Mouse (Mus musculus) small intestine, adult 2 months (tissue): Measurements from ENCODE around the gene Olfr279. TPM values are rescaled to one million over a fixed set of nuclear protein-coding genes. Genes with fewer than 3 reads are reported as not detected.

Experiments
- H3K27ac ChIP-seq: fragments of 200-500 bp; 2 replicates; pipeline ENCODE4 v1.5.1; 2012; ENCODE audit warnings: low read depth, low read length, control low read depth, inconsistent platforms; ENCODE audit not compliant: insufficient read depth
- H3K27me3 ChIP-seq: fragments of 200-500 bp; 2 replicates; pipeline ENCODE4 v1.6.1; 2012; ENCODE audit warnings: mild to moderate bottlenecking, moderate library complexity, low read length, inconsistent platforms; ENCODE audit not compliant: control insufficient read depth, insufficient read depth
- H3K36me3 ChIP-seq: fragments of 200-500 bp; 2 replicates; pipeline ENCODE4 v1.6.1; 2012; ENCODE audit warnings: mild to moderate bottlenecking, low read length, control low read depth, inconsistent platforms; ENCODE audit not compliant: control insufficient read depth, insufficient read depth
- H3K4me1 ChIP-seq: fragments of 200-500 bp; 2 replicates; pipeline ENCODE4 v1.6.1; 2012; ENCODE audit warnings: low read length, inconsistent platforms, mixed read lengths; ENCODE audit not compliant: control insufficient read depth, insufficient read depth, insufficient read length
- H3K4me3 ChIP-seq: fragments of 200-500 bp; 2 replicates; pipeline ENCODE4 v1.5.1; 2012; ENCODE audit warnings: low read depth, mild to moderate bottlenecking, control low read depth, inconsistent platforms, low read length, moderate library complexity
- CTCF ChIP-seq: fragments of 200-500 bp; IDR thresholded peaks from 2 replicates; pipeline ENCODE4 v1.5.1; 2012; ENCODE audit warnings: low read depth, mild to moderate bottlenecking, control low read depth, inconsistent platforms, low read length, moderate library complexity, mixed read lengths; ENCODE audit not compliant: insufficient replicate concordance, insufficient read length; ENCODE audit errors: extremely low read depth
- POLR2A ChIP-seq: fragments of 200-500 bp; IDR thresholded peaks from 2 replicates; pipeline ENCODE4 v1.6.1; 2012; ENCODE audit warnings: low read depth, mild to moderate bottlenecking, control low read depth, inconsistent platforms, low read length, moderate library complexity
- WGBS: fragments of 180-500 bp; shearing (Covaris S2); methylation state at CpG from one replicate; pipeline ENCODE4 v1.1.7; 2018; 5-methylcytosine and 5-hydroxymethylcytosine counted together
- polyA plus RNA-seq: library from polyadenylated mRNA; depleted of rRNA; stranded (reverse); fragments of >200 nt; gene quantifications from 2 replicates; pipeline ENCODE4 v1.2.3, GENCODE M21; 2012; rRNA removed

Olfr279 gene
- not detected in 2 replicates for polyA plus RNA-seq

GRCm38 (mm10) chr15:98492102-98492501 lies at the start of gene Olfr279:
Olfr279 (plus strand) TSS chr15:98492402.
- TF ChIP-seq POLR2A, result no peak
- TF ChIP-seq CTCF, result no peak
- H3K36me3 ChIP-seq, result no peaks in the 10 kb centered on the region
- no peak within 1 kb of the TSS for H3K27ac ChIP-seq
- H3K27me3 ChIP-seq, result no peaks in the 10 kb centered on the region
- no peaks in the 10 kb centered on the region for H3K4me1 ChIP-seq
- 37% methylated on average over 4 of the region's 4 CpGs for WGBS
- H3K4me3 ChIP-seq, result no peak within 1 kb of the TSS

- WGBS, result 74% methylated on average over 3 of the region's 3 CpGs
- H3K27me3 ChIP-seq, result no peaks in the 10 kb centered on the region
- no peak overlapping the region for H3K27ac ChIP-seq
- TF ChIP-seq CTCF (no peak), POLR2A (no peak)
- no peak overlapping the region for H3K4me3 ChIP-seq
- no peaks in the 10 kb centered on the region for H3K4me1 ChIP-seq
- no peaks in the 10 kb centered on the region for H3K36me3 ChIP-seq
Measured at GRCm38 (mm10) chr15:98444561-98444960, 47.6 kb upstream of the Olfr279 start.

GRCm38 (mm10) chr15:98448521-98448920 lies 43.7 kb upstream of the Olfr279 start:
- H3K27me3 ChIP-seq, result no peaks in the 10 kb centered on the region
- H3K4me1 ChIP-seq, result no peaks in the 10 kb centered on the region
- no peak overlapping the region for H3K4me3 ChIP-seq
- no peak overlapping the region for H3K27ac ChIP-seq
- H3K36me3 ChIP-seq, result no peaks in the 10 kb centered on the region
- 62% methylated on average over 4 of the region's 4 CpGs for WGBS
- TF ChIP-seq CTCF, result no peak
- no peak for TF ChIP-seq POLR2A

GRCm38 (mm10) chr15:98452288-98452687 lies 39.9 kb upstream of the Olfr279 start, which contains the start of gene Olfr281:
Olfr281 (plus strand) TSS chr15:98452588.
- TF ChIP-seq POLR2A (no peak), CTCF (no peak)
- Histone ChIP-seq H3K4me1 (no peaks in the 10 kb centered on the region), H3K27me3 (no peaks in the 10 kb centered on the region), H3K27ac (no peak within 1 kb of the TSS), H3K4me3 (no peak within 1 kb of the TSS), H3K36me3 (no peaks in the 10 kb centered on the region)
- 90% methylated on average over 7 of the region's 7 CpGs for WGBS

GRCm38 (mm10) chr15:98469596-98469995 lies 22.6 kb upstream of the Olfr279 start, which contains the start of gene OR5BS1P:
OR5BS1P (plus strand) TSS chr15:98469896.
- H3K27ac ChIP-seq, result no peak within 1 kb of the TSS
- no peak within 1 kb of the TSS for H3K4me3 ChIP-seq
- no peaks in the 10 kb centered on the region for H3K27me3 ChIP-seq
- TF ChIP-seq CTCF (no peak), POLR2A (no peak)
- H3K36me3 ChIP-seq, result no peaks in the 10 kb centered on the region
- 86% methylated on average over 4 of the region's 4 CpGs for WGBS
- H3K4me1 ChIP-seq, result no peaks in the 10 kb centered on the region

- H3K27me3 ChIP-seq, result no peaks in the 10 kb centered on the region
- no peak overlapping the region for H3K4me3 ChIP-seq
- no peaks in the 10 kb centered on the region for H3K4me1 ChIP-seq
- no peak overlapping the region for H3K27ac ChIP-seq
- no peaks in the 10 kb centered on the region for H3K36me3 ChIP-seq
- no peak for TF ChIP-seq CTCF
- TF ChIP-seq POLR2A, result no peak
- WGBS, result 89% methylated on average over 13 of the region's 13 CpGs
Measured at GRCm38 (mm10) chr15:98471539-98471938, 20.7 kb upstream of the Olfr279 start.

GRCm38 (mm10) chr15:98474958-98475357 lies 17.2 kb upstream of the Olfr279 start:
- Histone ChIP-seq H3K27ac (no peak overlapping the region), H3K36me3 (no peaks in the 10 kb centered on the region), H3K27me3 (no peaks in the 10 kb centered on the region), H3K4me3 (no peak overlapping the region), H3K4me1 (peaks cover 6% of the 10 kb centered on the region; the same call in 1 of the 2 replicates)
- 69% methylated on average over 10 of the region's 10 CpGs for WGBS
- TF ChIP-seq POLR2A (no peak), CTCF (no peak)

GRCm38 (mm10) chr15:98475382-98475781 lies 16.8 kb upstream of the Olfr279 start:
- WGBS, result 37% methylated on average over 10 of the region's 10 CpGs

More at GRCm38 (mm10) chr15:98475382-98475781, 16.8 kb upstream of the Olfr279 start:
- H3K4me1 ChIP-seq, result peaks cover 6% of the 10 kb centered on the region; the same call in 1 of the 2 replicates
- H3K27ac ChIP-seq, result no peak overlapping the region
- peak; percentile 68; the same call in 1 of the 2 replicates for TF ChIP-seq CTCF
- TF ChIP-seq POLR2A, result no peak
- H3K4me3 ChIP-seq, result no peak overlapping the region
- no peaks in the 10 kb centered on the region for H3K27me3 ChIP-seq
- H3K36me3 ChIP-seq, result no peaks in the 10 kb centered on the region
